Mouse (Mus musculus): Measurements from ENCODE around the gene Slx4ip. TPM values are rescaled to one million over a fixed set of nuclear protein-coding genes. Genes with fewer than 3 reads are reported as not detected.

Gene Slx4ip
- polyA plus RNA-seq, 1 experiment, result 1.4 TPM

DNA sequence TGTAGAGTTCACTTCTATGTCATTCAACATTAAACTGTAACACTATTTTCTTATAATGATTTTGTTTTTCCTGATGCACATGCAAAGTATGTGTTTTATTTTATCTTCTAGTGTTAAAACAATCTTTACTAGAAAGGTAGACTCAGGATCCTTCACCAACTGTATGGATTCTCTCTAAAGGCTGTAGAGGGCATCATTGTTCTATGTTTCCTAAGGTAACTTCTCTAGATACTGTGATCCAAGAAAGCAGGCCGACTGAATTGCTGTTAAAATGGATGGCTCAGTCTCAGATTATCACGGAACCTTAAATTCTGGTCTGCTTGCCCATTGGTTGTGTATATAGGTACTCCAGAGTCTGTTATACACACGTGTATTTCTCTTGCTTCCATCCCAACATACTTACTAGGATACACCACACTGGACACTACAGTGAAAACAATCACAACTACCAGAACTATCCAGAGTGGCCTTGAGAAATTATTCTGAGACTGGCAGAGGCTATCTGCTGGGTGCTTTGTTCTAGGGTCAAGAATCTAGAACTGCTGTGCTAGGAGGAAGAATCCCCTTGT lies 23.4 kb downstream of the Slx4ip start:
- no peaks in the 10 kb centered on the region for H3K36me3 ChIP-seq (ENCODE audit: control insufficient read depth, insufficient read depth, low read length)
- no peak overlapping the region for H3K4me3 ChIP-seq (ENCODE audit: control insufficient read depth, insufficient read depth, low read length)
- no peaks in the 10 kb centered on the region for H3K27me3 ChIP-seq (ENCODE audit: control insufficient read depth, insufficient read depth, low read length)
- 80% methylated on average over 3 of the region's 3 CpGs for WGBS
- H3K27ac ChIP-seq (ENCODE audit: control insufficient read depth, insufficient read depth, low read length), result no peak overlapping the region
- no peak for TF ChIP-seq CTCF (IDR thresholded peaks at IDR 0.05; ENCODE audit: borderline replicate concordance, control insufficient read depth, extremely low read depth, insufficient read depth, low read length, poor library complexity)
- DNase-seq, result no peak
- no peaks in the 10 kb centered on the region for H3K4me1 ChIP-seq (replicated peaks; ENCODE audit: control insufficient read depth, insufficient read depth, low read length)

DNA sequence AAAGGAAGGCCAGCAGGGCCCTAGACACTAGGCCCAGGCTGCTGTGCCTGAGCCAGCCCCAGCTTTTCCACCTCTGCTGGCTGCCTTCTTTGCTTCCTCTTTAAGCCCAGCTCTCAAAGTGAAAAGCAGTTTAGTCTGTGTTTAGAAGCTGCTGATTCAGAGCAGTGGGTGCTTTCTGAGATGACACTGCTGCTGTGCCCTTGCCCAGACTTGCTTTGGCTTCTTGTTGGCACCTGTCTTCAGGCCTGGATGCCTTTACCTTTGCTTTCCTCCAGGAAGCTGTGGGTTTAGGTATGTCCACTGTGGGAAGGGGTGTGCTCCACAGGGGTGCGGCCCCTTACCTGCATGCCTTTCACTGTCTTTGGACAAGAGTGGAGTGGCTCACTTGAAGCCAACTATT lies 28.4 kb downstream of the Slx4ip start:
- 97% methylated on average over 1 of the region's 1 CpGs for WGBS
- Histone ChIP-seq H3K27me3 (ENCODE audit: control insufficient read depth, insufficient read depth, low read length) (no peaks in the 10 kb centered on the region), H3K36me3 (ENCODE audit: control insufficient read depth, insufficient read depth, low read length) (no peaks in the 10 kb centered on the region), H3K4me1 (replicated peaks; ENCODE audit: control insufficient read depth, insufficient read depth, low read length) (no peaks in the 10 kb centered on the region), H3K4me3 (ENCODE audit: control insufficient read depth, insufficient read depth, low read length) (no peak overlapping the region), H3K27ac (ENCODE audit: control insufficient read depth, insufficient read depth, low read length) (no peak overlapping the region)
- TF ChIP-seq CTCF (IDR thresholded peaks at IDR 0.05; ENCODE audit: borderline replicate concordance, control insufficient read depth, extremely low read depth, insufficient read depth, low read length, poor library complexity), result no peak
- no peak for TF ChIP-seq POLR2A (IDR thresholded peaks at IDR 0.05; ENCODE audit: control insufficient read depth, extremely low read depth, insufficient read depth, low read length, poor library complexity)
- no peak for DNase-seq

DNA sequence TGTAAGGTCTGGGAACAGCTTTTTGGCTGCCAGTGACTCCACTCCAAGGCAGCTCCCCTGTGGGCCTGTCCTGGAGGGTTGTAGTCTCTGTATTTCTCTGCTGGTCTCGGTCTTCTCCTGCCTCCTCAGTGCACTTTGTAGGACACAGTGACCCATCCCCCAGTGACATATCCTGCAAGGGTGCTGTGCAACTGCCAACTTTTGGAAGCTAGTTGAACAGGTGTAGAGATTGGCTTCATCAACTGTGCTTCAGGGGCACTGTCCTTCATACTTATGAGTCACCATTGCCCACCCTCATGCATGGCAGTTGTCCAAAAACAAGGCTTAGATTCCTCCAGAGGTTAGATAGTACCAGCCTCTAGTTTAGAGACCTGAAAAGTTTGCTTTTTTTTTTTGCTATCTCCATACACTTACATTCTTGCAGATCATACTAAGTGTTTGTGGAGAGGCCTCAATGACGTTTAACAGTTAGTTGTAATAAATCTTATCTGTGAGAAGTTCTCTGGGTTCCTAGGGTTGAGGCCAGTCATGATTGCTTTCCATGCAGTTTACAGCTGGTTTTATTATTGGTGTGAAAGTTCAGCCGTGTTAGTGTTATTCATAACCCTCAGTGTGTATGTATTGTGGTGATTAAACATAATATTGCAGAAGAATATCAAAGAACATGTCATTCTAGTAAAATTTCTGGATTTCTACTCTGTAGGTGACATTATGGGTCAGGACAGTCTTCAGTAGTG lies 29.4 kb downstream of the Slx4ip start:
- H3K27ac ChIP-seq (ENCODE audit: control insufficient read depth, insufficient read depth, low read length), result no peak overlapping the region
- TF ChIP-seq CTCF (IDR thresholded peaks at IDR 0.05; ENCODE audit: borderline replicate concordance, control insufficient read depth, extremely low read depth, insufficient read depth, low read length, poor library complexity), result no peak
- no peak for TF ChIP-seq POLR2A (IDR thresholded peaks at IDR 0.05; ENCODE audit: control insufficient read depth, extremely low read depth, insufficient read depth, low read length, poor library complexity)
- H3K4me1 ChIP-seq (replicated peaks; ENCODE audit: control insufficient read depth, insufficient read depth, low read length), result no peaks in the 10 kb centered on the region
- no peak overlapping the region for H3K4me3 ChIP-seq (ENCODE audit: control insufficient read depth, insufficient read depth, low read length)
- 95% methylated on average over 3 of the region's 3 CpGs for WGBS
- no peak for DNase-seq
- no peaks in the 10 kb centered on the region for H3K36me3 ChIP-seq (ENCODE audit: control insufficient read depth, insufficient read depth, low read length)
- H3K27me3 ChIP-seq (ENCODE audit: control insufficient read depth, insufficient read depth, low read length), result no peaks in the 10 kb centered on the region

DNA sequence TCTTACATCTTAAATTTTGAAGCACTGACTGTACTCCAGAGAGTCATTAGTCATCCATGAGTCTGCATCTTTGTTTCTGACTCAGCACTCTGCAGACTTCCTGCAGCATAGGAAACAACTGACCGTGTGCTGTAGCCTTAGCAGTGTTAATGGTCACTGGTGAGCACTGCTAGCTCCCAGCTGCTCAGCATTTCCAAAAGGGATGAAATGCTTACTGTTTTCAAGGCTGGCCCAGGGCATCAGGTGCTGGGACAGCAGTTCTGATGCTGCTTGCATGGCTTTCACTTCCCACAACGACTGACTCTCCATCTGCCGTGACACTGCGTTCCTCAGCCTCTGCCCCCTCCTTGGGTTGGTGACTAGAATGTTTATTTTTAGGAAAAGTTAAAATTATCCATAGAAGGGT lies 30.0 kb downstream of the Slx4ip start:
- Histone ChIP-seq H3K27me3 (ENCODE audit: control insufficient read depth, insufficient read depth, low read length) (no peaks in the 10 kb centered on the region), H3K27ac (ENCODE audit: control insufficient read depth, insufficient read depth, low read length) (no peak overlapping the region), H3K4me1 (replicated peaks; ENCODE audit: control insufficient read depth, insufficient read depth, low read length) (no peaks in the 10 kb centered on the region), H3K4me3 (ENCODE audit: control insufficient read depth, insufficient read depth, low read length) (no peak overlapping the region), H3K36me3 (ENCODE audit: control insufficient read depth, insufficient read depth, low read length) (no peaks in the 10 kb centered on the region)
- WGBS, result 34% methylated on average over 4 of the region's 4 CpGs
- TF ChIP-seq CTCF (IDR thresholded peaks at IDR 0.05; ENCODE audit: borderline replicate concordance, control insufficient read depth, extremely low read depth, insufficient read depth, low read length, poor library complexity), result no peak
- TF ChIP-seq POLR2A (IDR thresholded peaks at IDR 0.05; ENCODE audit: control insufficient read depth, extremely low read depth, insufficient read depth, low read length, poor library complexity), result no peak
- no peak for DNase-seq

DNA sequence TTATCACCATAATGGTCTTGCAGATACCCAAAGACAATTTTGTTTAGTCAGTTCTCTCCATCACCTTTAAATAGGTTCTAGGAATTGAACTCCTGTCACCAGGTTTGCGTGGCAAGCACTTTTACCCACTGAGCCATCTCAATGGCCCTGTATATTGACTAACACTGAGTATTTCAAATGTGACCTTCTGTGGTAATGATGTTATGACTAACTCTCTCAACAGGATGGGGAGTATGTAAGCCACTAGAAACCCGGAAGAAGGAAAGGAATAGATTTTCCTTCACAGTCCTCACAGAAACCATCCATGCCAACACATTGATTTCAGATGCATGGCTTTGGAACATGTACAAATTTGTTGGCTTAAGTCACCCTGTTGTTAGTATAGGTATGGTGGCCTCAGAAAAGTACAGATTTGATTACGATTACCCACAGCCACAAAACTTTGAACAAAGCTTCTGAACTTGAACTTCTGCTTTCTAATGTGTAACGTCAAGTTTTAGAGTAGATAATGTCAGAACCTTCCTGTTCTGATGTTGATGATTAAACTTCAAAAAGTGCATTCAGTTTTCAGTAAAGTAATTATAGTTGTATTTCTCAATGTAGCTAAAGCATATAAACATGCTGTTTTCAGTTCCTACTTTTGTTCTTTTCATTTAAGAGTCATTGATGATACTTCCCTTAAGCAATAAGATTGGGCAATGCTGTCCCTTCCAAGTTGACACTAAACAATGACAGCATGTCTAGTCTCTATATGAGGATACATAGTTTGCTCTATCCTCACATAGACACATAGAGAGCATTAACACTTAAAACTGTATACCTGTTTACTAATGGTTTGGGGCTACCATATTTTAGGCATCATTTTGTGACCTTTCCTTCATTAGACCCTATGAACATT lies 45.6 kb downstream of the Slx4ip start:
- Histone ChIP-seq H3K27me3 (ENCODE audit: control insufficient read depth, insufficient read depth, low read length) (no peaks in the 10 kb centered on the region), H3K36me3 (ENCODE audit: control insufficient read depth, insufficient read depth, low read length) (no peaks in the 10 kb centered on the region), H3K4me1 (replicated peaks; ENCODE audit: control insufficient read depth, insufficient read depth, low read length) (no peaks in the 10 kb centered on the region), H3K4me3 (ENCODE audit: control insufficient read depth, insufficient read depth, low read length) (no peak overlapping the region), H3K27ac (ENCODE audit: control insufficient read depth, insufficient read depth, low read length) (no peak overlapping the region)
- DNase-seq, result no peak
- no peak for TF ChIP-seq POLR2A (IDR thresholded peaks at IDR 0.05; ENCODE audit: control insufficient read depth, extremely low read depth, insufficient read depth, low read length, poor library complexity)
- 63% methylated on average over 4 of the region's 4 CpGs for WGBS

DNA sequence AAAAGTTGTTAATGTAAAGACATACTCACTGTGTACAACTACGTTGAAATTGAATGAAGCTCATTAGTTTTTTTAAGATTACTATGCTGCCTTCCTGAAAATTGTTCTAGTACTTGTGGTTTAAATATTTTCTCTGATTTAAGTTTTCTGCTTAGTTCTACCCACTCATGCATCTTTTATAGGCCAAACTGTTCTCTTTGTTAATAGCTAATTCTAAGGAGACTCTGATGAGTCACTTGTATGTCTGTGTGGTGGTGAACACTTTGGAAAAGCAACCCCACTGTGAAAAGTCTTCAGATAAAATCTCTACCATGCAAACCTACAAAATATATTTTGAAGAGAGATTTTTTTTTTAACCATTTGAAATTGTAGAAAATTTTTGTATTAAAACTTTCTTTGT lies 47.2 kb downstream of the Slx4ip start:
- no peak for DNase-seq
- no peaks in the 10 kb centered on the region for H3K27me3 ChIP-seq (ENCODE audit: control insufficient read depth, insufficient read depth, low read length)
- 84% methylated on average over 1 of the region's 1 CpGs for WGBS
- TF ChIP-seq POLR2A (IDR thresholded peaks at IDR 0.05; ENCODE audit: control insufficient read depth, extremely low read depth, insufficient read depth, low read length, poor library complexity) (no peak), CTCF (IDR thresholded peaks at IDR 0.05; ENCODE audit: borderline replicate concordance, control insufficient read depth, extremely low read depth, insufficient read depth, low read length, poor library complexity) (no peak)
- H3K27ac ChIP-seq (ENCODE audit: control insufficient read depth, insufficient read depth, low read length), result no peak overlapping the region
- no peak overlapping the region for H3K4me3 ChIP-seq (ENCODE audit: control insufficient read depth, insufficient read depth, low read length)
- no peaks in the 10 kb centered on the region for H3K36me3 ChIP-seq (ENCODE audit: control insufficient read depth, insufficient read depth, low read length)
- H3K4me1 ChIP-seq (replicated peaks; ENCODE audit: control insufficient read depth, insufficient read depth, low read length), result no peaks in the 10 kb centered on the region

Data from thymus, adult 2 months (tissue).